Mouse (Mus musculus) gastrocnemius, postnatal 4 days (tissue): ENCODE measurements at regions not wholly inside any gene's neighbourhood (a gene's known extent, or its start where the extent isn't known, plus 50 kb on each side); places are given as distances from the start of the nearest gene placed in this dataset.

Experiments
- DNase-seq, 2 experiments: peaks; one replicate each; pipeline ENCODE4 v3.0.0; 2021 to 2022; ENCODE audit warnings: low spot score in 2 of 2, mixed read lengths in 2 of 2

- DNase-seq, result peak in 1 of 2 experiments; percentile 68
Measured at GRCm38 (mm10) chr1:90268131-90268691, 64.4 kb downstream of the Ackr3 start.

GRCm38 (mm10) chr1:90268951-90269350 lies 65.2 kb downstream of the Ackr3 start:
- no peak for DNase-seq

GRCm38 (mm10) chr1:90269836-90270235 lies 66.1 kb downstream of the Ackr3 start:
- no peak for DNase-seq

GRCm38 (mm10) chr1:90271326-90271725 lies 67.5 kb downstream of the Ackr3 start:
- no peak for DNase-seq

GRCm38 (mm10) chr1:90272411-90272810 lies 68.6 kb downstream of the Ackr3 start:
- DNase-seq, result no peak

- DNase-seq, result peak in 1 of 2 experiments; percentile 59
Measured at GRCm38 (mm10) chr1:90272830-90273628, 69.2 kb downstream of the Ackr3 start.

GRCm38 (mm10) chr1:90273629-90273928 lies 69.8 kb downstream of the Ackr3 start:
- no peak for DNase-seq

GRCm38 (mm10) chr1:90274968-90275651 lies 71.3 kb downstream of the Ackr3 start:
- no peak for DNase-seq

GRCm38 (mm10) chr1:90275786-90276520 lies 72.2 kb downstream of the Ackr3 start:
- DNase-seq, result no peak

- no peak for DNase-seq
Measured at GRCm38 (mm10) chr1:90277486-90278255, 73.9 kb downstream of the Ackr3 start.

GRCm38 (mm10) chr1:90279066-90279839 lies 75.5 kb downstream of the Ackr3 start:
- DNase-seq, result no peak

- DNase-seq, result no peak
Measured at GRCm38 (mm10) chr1:90280227-90280626, 76.4 kb downstream of the Ackr3 start.

- no peak for DNase-seq
Measured at GRCm38 (mm10) chr1:90281255-90281654, 77.5 kb downstream of the Ackr3 start.

GRCm38 (mm10) chr1:90281956-90282355 lies 78.2 kb downstream of the Ackr3 start:
- DNase-seq, result no peak

- no peak for DNase-seq
Measured at GRCm38 (mm10) chr1:90282367-90282766, 78.6 kb downstream of the Ackr3 start.

GRCm38 (mm10) chr1:90283176-90283775 lies 79.5 kb downstream of the Ackr3 start:
- no peak for DNase-seq

- DNase-seq, result no peak
Measured at GRCm38 (mm10) chr1:90283912-90284636, 80.3 kb downstream of the Ackr3 start.

GRCm38 (mm10) chr1:90285318-90285717 lies 81.5 kb downstream of the Ackr3 start:
- DNase-seq, result no peak

- no peak for DNase-seq
Measured at GRCm38 (mm10) chr1:90287251-90287650, 83.5 kb downstream of the Ackr3 start.
